Mouse (Mus musculus): Measurements from ENCODE around the gene Olfr1418.

Gene Olfr1418

GRCm38 (mm10) chr19:11810856-11811255, 50.0 kb downstream of the Olfr1418 start:
- CTCF ChIA-PET: interaction anchor here (0.5 kb wide), 1 partner anchor 39 kb away, joined by 3 read pairs; no protein-coding TSS in a partner anchor

- CTCF ChIA-PET: interaction anchor here (0.5 to 0.6 kb wide), 2 partner anchors 38 to 105 kb away, joined by 3 to 5 read pairs; no protein-coding TSS in a partner anchor
Observed at GRCm38 (mm10) chr19:11810003-11810758, 50.7 kb downstream of the Olfr1418 start.

- CTCF ChIA-PET: no interaction called here
Observed at GRCm38 (mm10) chr19:11808452-11808851, 52.4 kb downstream of the Olfr1418 start.

- CTCF ChIA-PET: no interaction called here
Observed at GRCm38 (mm10) chr19:11807822-11808221, 53.0 kb downstream of the Olfr1418 start.

GRCm38 (mm10) chr19:11807251-11807650, 53.6 kb downstream of the Olfr1418 start:
- CTCF ChIA-PET: no interaction called here

- CTCF ChIA-PET: no interaction called here
Observed at GRCm38 (mm10) chr19:11804423-11804822, 56.4 kb downstream of the Olfr1418 start.

Data from spleen, embryonic (tissue).